Mouse (Mus musculus) heart, adult 2 months (tissue): ENCODE data around the gene Opn4. TPM values are rescaled to one million over a fixed set of nuclear protein-coding genes. Genes with fewer than 3 reads are reported as not detected.

Source experiments
- DNase-seq, 2 experiments: peaks; one replicate each; pipeline ENCODE4 v3.0.0; 2021
- H3K27ac ChIP-seq: fragments of 200-600 bp; 2 replicates; pipeline ENCODE4 v1.8.1; 2022
- H3K27me3 ChIP-seq: fragments of 200-500 bp; 2 replicates; pipeline ENCODE4 v1.6.1; 2012; ENCODE audit warnings: mild to moderate bottlenecking, low read length, inconsistent platforms, mixed read lengths; ENCODE audit not compliant: control insufficient read depth, insufficient read depth
- H3K36me3 ChIP-seq: fragments of 200-500 bp; 2 replicates; pipeline ENCODE4 v1.6.1; 2012; ENCODE audit warnings: low read length, inconsistent platforms; ENCODE audit not compliant: control insufficient read depth, insufficient read depth
- H3K4me1 ChIP-seq: fragments of 200-500 bp; 2 replicates; pipeline ENCODE4 v1.6.1; 2011; ENCODE audit warnings: low read length; ENCODE audit not compliant: control insufficient read depth, insufficient read depth
- H3K4me3 ChIP-seq: fragments of 200-600 bp; 2 replicates; pipeline ENCODE4 v1.8.1; 2022
- H3K79me2 ChIP-seq: fragments of 200-500 bp; replicated peaks from 2 replicates; pipeline ENCODE4 v1.6.1; 2012; ENCODE audit warnings: mild to moderate bottlenecking, inconsistent platforms, low read length, moderate library complexity, mixed read lengths; ENCODE audit not compliant: control insufficient read depth, insufficient read depth
- H3K9ac ChIP-seq: fragments of 200-500 bp; 2 replicates; pipeline ENCODE4 v1.6.1; 2012; ENCODE audit warnings: low read depth, mild to moderate bottlenecking, control low read depth, inconsistent platforms, low read length, mixed read lengths
- CTCF ChIP-seq: fragments of 200-600 bp; IDR thresholded peaks from 2 replicates; pipeline ENCODE4 v1.8.1; 2022; ENCODE audit warnings: antibody characterized with exemption, mild to moderate bottlenecking, moderate library complexity
- EP300 ChIP-seq: fragments of 200-500 bp; IDR thresholded peaks from 2 replicates; pipeline ENCODE4 v1.6.1; 2011; ENCODE audit warnings: low read depth, low read length, control low read depth; ENCODE audit not compliant: insufficient read depth
- POLR2A ChIP-seq: fragments of 200-500 bp; IDR thresholded peaks from 2 replicates; pipeline ENCODE4 v1.6.1; 2011; ENCODE audit warnings: mild to moderate bottlenecking, low read depth, low read length, control low read depth; ENCODE audit not compliant: insufficient read depth
- WGBS: fragments of 180-500 bp; shearing (Covaris S2); methylation state at CpG from one replicate; pipeline ENCODE4 v1.1.7; 2018; 5-methylcytosine and 5-hydroxymethylcytosine counted together
- intact Hi-C: fragments of 180-260 bp; cut with DNase I; formaldehyde crosslinking; loops from one replicate; pipeline ENCODE4 v1.15.1; 2025
- polyA plus RNA-seq: library from polyadenylated mRNA; depleted of rRNA; stranded (reverse); fragments of >200 nt; gene quantifications from 2 replicates; pipeline ENCODE4 v1.2.3, GENCODE M21; 2012
- total RNA-seq, 2 experiments: library from RNA; stranded (reverse); gene quantifications; 2 replicates each; pipeline ENCODE4 v1.2.3; 2021

Gene Opn4
- total and polyA plus RNA-seq, 3 experiments, result 2.4 to 7.9 (median 2.6) TPM

DNA sequence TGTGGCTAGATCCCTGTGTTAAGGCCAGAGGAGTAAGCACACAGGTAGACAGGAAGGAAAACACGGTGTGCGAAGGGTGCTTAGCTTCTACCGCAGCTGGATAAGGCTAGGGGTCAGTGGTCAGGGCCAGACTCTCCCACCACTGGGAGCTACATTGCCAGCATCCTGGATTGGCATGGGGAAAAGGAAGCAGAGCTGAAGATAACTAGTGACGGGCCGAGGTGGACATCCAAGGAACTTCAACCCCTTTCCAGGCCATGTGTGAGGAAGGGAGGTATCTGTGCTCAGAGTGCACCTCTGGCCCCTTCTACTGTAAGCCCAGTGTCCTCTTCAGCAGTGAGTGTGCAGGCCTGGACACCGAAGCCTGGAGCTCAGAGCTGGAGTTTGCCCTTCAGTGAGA is 46.5 kb downstream of the Opn4 start:
- H3K27ac ChIP-seq, result peak overlapping the region; percentile 23
- H3K27me3 ChIP-seq, result no peaks in the 10 kb centered on the region
- WGBS, result 32% methylated on average over 6 of the region's 6 CpGs
- H3K36me3 ChIP-seq, result peaks cover 12% of the 10 kb centered on the region; the same call in 1 of the 2 replicates
- H3K79me2 ChIP-seq, result no peaks in the 10 kb centered on the region
- H3K4me3 ChIP-seq, result no peak overlapping the region
- intact Hi-C loops, result no loop called here
- H3K9ac ChIP-seq, result no peak overlapping the region
- no peak for DNase-seq
- TF ChIP-seq EP300 (no peak), CTCF (no peak), POLR2A (no peak)
- H3K4me1 ChIP-seq, result peaks cover 17% of the 10 kb centered on the region

DNA sequence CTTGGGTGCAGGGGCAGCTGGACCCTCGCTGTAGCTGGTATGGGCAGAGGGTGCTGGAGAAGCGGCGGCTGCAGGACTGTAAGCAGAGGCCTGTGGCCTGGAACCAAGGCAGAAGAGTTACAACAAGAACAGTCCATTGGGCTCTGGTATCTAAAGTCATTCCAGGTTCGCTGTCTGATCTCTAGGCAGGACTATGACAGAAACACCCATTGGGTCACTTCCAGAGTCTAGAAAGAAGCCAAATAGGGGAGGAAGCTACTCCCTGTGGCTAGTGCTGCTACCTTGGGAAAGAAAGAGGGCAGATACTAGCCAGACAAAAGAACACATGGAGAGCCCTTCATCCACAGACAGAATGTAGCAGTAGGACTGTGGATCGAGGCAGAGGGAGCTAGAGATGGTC is 47.7 kb downstream of the Opn4 start:
- H3K4me3 ChIP-seq, result no peak overlapping the region
- peaks cover 18% of the 10 kb centered on the region for H3K4me1 ChIP-seq
- peaks cover 12% of the 10 kb centered on the region; the same call in 1 of the 2 replicates for H3K36me3 ChIP-seq
- H3K27me3 ChIP-seq, result no peaks in the 10 kb centered on the region
- no peaks in the 10 kb centered on the region for H3K79me2 ChIP-seq
- 67% methylated on average over 5 of the region's 5 CpGs for WGBS
- intact Hi-C loops, result no loop called here
- H3K9ac ChIP-seq, result no peak overlapping the region
- DNase-seq, result no peak
- TF ChIP-seq POLR2A (no peak), EP300 (no peak), CTCF (no peak)
- no peak overlapping the region; the same call in 1 of the 2 replicates for H3K27ac ChIP-seq

DNA sequence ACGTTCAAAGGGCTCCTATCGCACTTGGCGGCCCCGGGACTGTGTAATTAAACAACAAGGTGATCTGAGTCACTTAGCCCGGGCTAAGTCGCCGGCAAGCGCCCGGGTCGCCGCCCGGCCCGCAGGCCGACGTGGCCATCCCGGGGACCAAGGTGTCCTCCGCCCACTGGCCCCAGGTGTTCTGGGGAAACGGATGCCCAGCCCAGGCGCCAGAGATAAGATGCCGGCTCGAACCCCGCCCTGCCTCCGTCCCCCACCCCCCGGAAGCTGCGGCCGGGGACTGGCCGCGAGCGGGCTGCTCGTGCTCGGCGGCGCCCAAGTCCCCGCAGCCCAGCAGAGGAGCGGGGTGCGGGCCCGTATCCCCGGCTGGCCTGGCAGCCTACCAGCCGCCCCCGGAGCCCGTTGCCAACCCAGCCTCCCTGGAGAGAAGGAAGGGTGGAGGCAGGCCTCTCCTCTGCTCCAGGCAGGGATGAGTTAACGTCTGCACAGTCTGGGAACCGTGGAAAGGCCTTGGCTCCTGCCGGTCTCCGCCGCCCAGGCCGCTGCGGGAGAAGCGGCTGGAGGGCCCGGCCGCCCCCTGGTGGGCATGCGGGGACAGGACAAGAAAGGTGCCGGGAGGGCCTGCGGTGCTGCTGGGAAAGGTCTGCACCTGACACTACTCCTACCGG is 50.8 kb downstream of the Opn4 start:
- Histone ChIP-seq H3K9ac (peak overlapping the region; percentile 68), H3K36me3 (peaks cover 14% of the 10 kb centered on the region), H3K4me1 (peaks cover 19% of the 10 kb centered on the region), H3K27ac (peak overlapping the region; percentile 84), H3K4me3 (peak overlapping the region; percentile 35), H3K27me3 (no peaks in the 10 kb centered on the region), H3K79me2 (no peaks in the 10 kb centered on the region)
- TF ChIP-seq POLR2A (peak; percentile 5; the same call in 1 of the 2 replicates), CTCF (peak; percentile 97), EP300 (peak; percentile 21; the same call in 1 of the 2 replicates)
- DNase-seq, result peak; percentile 85 to 86
- intact Hi-C loops, result loop anchor here (1.0 to 2.0 kb wide), 3 partner anchors 44 to 177 kb away; no protein-coding TSS in a partner anchor
- WGBS, result 2% methylated on average over 53 of the region's 55 CpGs

DNA sequence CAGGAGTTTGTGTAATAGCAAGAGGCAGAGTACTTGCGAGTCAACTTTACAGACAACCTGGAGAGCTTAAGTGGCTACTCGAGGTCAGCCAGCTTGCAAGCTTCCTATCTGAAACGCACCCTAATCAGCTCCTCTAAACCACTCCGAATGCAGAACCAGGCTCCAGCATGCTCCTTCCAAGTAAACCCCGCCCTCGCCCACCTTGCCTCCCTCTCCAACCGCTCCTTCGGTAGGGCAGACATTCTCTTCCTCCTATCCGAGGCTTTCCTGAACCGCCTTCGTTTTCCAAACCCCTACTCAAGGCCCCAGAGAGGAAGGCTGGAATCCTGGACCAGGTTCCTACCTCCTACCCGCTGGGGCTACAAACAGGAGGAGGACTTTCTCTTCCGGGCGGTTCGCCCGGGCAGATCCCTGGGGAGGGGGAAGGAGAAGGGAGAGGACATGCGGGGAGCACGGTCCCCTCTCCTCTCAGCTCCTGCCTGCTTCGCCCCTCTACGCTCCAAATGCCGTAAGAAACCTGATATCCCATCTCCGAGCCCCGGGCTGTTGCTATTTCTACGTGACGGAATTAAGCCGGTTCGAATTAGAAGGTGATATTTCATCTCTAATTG is 51.4 kb downstream of the Opn4 start:
- TF ChIP-seq POLR2A (peak; percentile 42; the same call in 1 of the 2 replicates), CTCF (no peak), EP300 (peak; percentile 51)
- intact Hi-C loops, result loop anchor here (1.0 to 2.0 kb wide), 3 partner anchors 44 to 176 kb away; no protein-coding TSS in a partner anchor
- H3K27ac ChIP-seq, result peak overlapping the region; percentile 84
- DNase-seq, result peak; percentile 78 to 79
- peaks cover 16% of the 10 kb centered on the region for H3K4me1 ChIP-seq
- 6% methylated on average over 27 of the region's 27 CpGs for WGBS
- peak overlapping the region; percentile 35 for H3K4me3 ChIP-seq
- H3K79me2 ChIP-seq, result no peaks in the 10 kb centered on the region
- H3K27me3 ChIP-seq, result no peaks in the 10 kb centered on the region
- H3K36me3 ChIP-seq, result peaks cover 17% of the 10 kb centered on the region
- peak overlapping the region; percentile 68 for H3K9ac ChIP-seq

DNA sequence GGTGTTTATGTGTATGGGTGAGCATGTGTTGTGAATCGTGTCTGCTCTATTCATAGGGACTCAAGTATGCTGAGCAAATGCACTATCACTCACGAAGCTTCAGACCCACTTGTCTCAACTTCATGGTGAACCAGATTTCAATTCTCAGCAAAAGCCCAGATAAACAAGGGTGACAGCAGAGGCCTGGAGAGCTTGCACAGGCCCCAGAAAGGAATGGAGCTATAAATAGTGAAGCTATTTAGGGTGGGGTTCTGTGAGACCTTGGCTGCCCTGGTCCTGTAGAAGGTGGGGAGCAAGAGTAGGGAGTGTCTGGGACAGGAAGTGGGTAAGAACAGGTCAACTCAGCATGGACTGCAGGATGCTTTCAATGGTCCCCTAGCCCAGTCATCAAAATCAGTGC is 55.4 kb downstream of the Opn4 start:
- Histone ChIP-seq H3K27me3 (no peaks in the 10 kb centered on the region), H3K36me3 (peaks cover 30% of the 10 kb centered on the region), H3K9ac (no peak overlapping the region), H3K27ac (peak overlapping the region; percentile 93), H3K4me3 (no peak overlapping the region), H3K4me1 (peaks cover 14% of the 10 kb centered on the region), H3K79me2 (no peaks in the 10 kb centered on the region)
- intact Hi-C loops, result no loop called here
- TF ChIP-seq POLR2A (peak; percentile 40; the same call in 1 of the 2 replicates), CTCF (no peak), EP300 (peak; percentile 70)
- DNase-seq, result peak in 1 of 2 experiments; percentile 53
- WGBS, result 41% methylated on average over 2 of the region's 2 CpGs

DNA sequence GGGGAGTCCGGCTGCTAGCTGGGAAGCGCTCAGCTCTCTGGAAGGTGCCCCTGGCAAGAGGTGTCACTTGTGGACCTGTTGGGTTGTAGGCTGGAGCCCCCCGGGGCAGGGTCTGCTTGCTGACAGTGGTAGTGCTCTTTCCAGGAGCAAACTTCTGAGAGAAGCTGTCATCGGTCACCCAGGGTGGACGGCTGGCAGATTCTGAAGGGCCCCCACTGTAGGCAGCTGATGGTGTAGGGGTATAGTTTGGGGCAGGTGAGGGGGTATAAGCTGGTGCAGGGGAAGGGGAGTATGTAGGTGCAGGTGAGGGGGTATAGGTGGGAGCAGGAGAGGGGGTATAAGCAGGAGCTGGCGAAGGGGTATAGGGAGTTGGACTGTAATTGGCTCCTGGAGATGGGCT is 55.9 kb downstream of the Opn4 start:
- no peaks in the 10 kb centered on the region for H3K79me2 ChIP-seq
- peaks cover 30% of the 10 kb centered on the region for H3K36me3 ChIP-seq
- H3K4me1 ChIP-seq, result peaks cover 14% of the 10 kb centered on the region
- no peaks in the 10 kb centered on the region for H3K27me3 ChIP-seq
- intact Hi-C loops, result no loop called here
- no peak overlapping the region for H3K4me3 ChIP-seq
- peak in 1 of 2 experiments; percentile 38 for DNase-seq
- TF ChIP-seq EP300 (no peak), CTCF (no peak), POLR2A (no peak)
- H3K9ac ChIP-seq, result peak overlapping the region; percentile 41
- WGBS, result 75% methylated on average over 6 of the region's 6 CpGs
- peak overlapping the region; percentile 93 for H3K27ac ChIP-seq
